Mouse (Mus musculus) kidney, adult 2 months (tissue): ENCODE results near the gene Npas3. TPM values are rescaled to one million over a fixed set of nuclear protein-coding genes. Genes with fewer than 3 reads are reported as not detected.

Source experiments
- DNase-seq: peaks from one replicate; pipeline ENCODE4 v3.0.0; 2021
- H3K27ac ChIP-seq: fragments of 200-500 bp; 2 replicates; pipeline ENCODE4 v1.5.1; 2012; ENCODE audit warnings: low read depth, low read length, control low read depth, inconsistent platforms; ENCODE audit not compliant: insufficient read depth
- H3K27me3 ChIP-seq: fragments of 200-500 bp; replicated peaks from 2 replicates; pipeline ENCODE4 v1.6.1; 2012; ENCODE audit warnings: mild to moderate bottlenecking, moderate library complexity, low read length, inconsistent platforms; ENCODE audit not compliant: control insufficient read depth, insufficient read depth
- H3K36me3 ChIP-seq: fragments of 200-500 bp; 2 replicates; pipeline ENCODE4 v1.6.1; 2012; ENCODE audit warnings: mild to moderate bottlenecking, moderate library complexity, low read length, inconsistent platforms; ENCODE audit not compliant: control insufficient read depth, insufficient read depth
- H3K4me1 ChIP-seq: fragments of 200-500 bp; 2 replicates; pipeline ENCODE4 v1.6.1; 2011; ENCODE audit warnings: low read length; ENCODE audit not compliant: control insufficient read depth, insufficient read depth
- H3K4me3 ChIP-seq: fragments of 200-500 bp; 2 replicates; pipeline ENCODE4 v1.5.1; 2011; ENCODE audit warnings: mild to moderate bottlenecking, low read depth, low read length, control low read depth; ENCODE audit not compliant: insufficient read depth
- CTCF ChIP-seq: fragments of 200-500 bp; conservative IDR thresholded peaks from 2 replicates; pipeline ENCODE4 v1.5.1; 2011; ENCODE audit warnings: low read depth, mild to moderate bottlenecking, control low read depth, low read length, moderate library complexity, mixed read lengths; ENCODE audit not compliant: insufficient read depth, insufficient read length
- POLR2A ChIP-seq: fragments of 200-500 bp; IDR thresholded peaks from one replicate; pipeline ENCODE4 v1.6.1; 2011; ENCODE audit warnings: low read depth, low read length, control low read depth
- WGBS: fragments of 180-500 bp; shearing (Covaris S2); methylation state at CpG from one replicate; pipeline ENCODE4 v1.1.7; 2018; 5-methylcytosine and 5-hydroxymethylcytosine counted together
- polyA plus RNA-seq: library from polyadenylated mRNA; depleted of rRNA; stranded (reverse); fragments of >200 nt; gene quantifications from 2 replicates; pipeline ENCODE4 v1.2.3, GENCODE M21; 2012

Npas3 gene
- polyA plus RNA-seq, 1 experiment = 0.11 TPM

- no peak overlapping the region for H3K27ac ChIP-seq
- H3K4me1 ChIP-seq = no peaks in the 10 kb centered on the region
- no peak for DNase-seq
- H3K4me3 ChIP-seq = no peak overlapping the region
- no peaks in the 10 kb centered on the region for H3K27me3 ChIP-seq
- TF ChIP-seq POLR2A = no peak
- TF ChIP-seq CTCF = no peak
- no peaks in the 10 kb centered on the region for H3K36me3 ChIP-seq
- WGBS = 80% methylated on average over 5 of the region's 5 CpGs
Observed at GRCm38 (mm10) chr12:53758356-53758755, 509.9 kb downstream of the Npas3 start.

- H3K27me3 ChIP-seq = no peaks in the 10 kb centered on the region
- no peak overlapping the region for H3K4me3 ChIP-seq
- DNase-seq = no peak
- no peaks in the 10 kb centered on the region for H3K36me3 ChIP-seq
- no peak for TF ChIP-seq CTCF
- no peak for TF ChIP-seq POLR2A
- H3K4me1 ChIP-seq = no peaks in the 10 kb centered on the region
- H3K27ac ChIP-seq = no peak overlapping the region
- WGBS = 45% methylated on average over 4 of the region's 4 CpGs
Observed at GRCm38 (mm10) chr12:53764143-53764542, 515.7 kb downstream of the Npas3 start.

- peak; percentile 53 for DNase-seq
- H3K27ac ChIP-seq = no peak overlapping the region
- 46% methylated on average over 11 of the region's 11 CpGs for WGBS
- no peaks in the 10 kb centered on the region for H3K4me1 ChIP-seq
- H3K4me3 ChIP-seq = no peak overlapping the region
- no peaks in the 10 kb centered on the region for H3K27me3 ChIP-seq
- no peak for TF ChIP-seq POLR2A
- H3K36me3 ChIP-seq = no peaks in the 10 kb centered on the region
Observed at GRCm38 (mm10) chr12:53768392-53768791, 519.9 kb downstream of the Npas3 start.

GRCm38 (mm10) chr12:53771394-53771936, 523.0 kb downstream of the Npas3 start:
- H3K4me3 ChIP-seq = no peak overlapping the region
- TF ChIP-seq CTCF = no peak
- TF ChIP-seq POLR2A = no peak
- H3K27me3 ChIP-seq = no peaks in the 10 kb centered on the region
- H3K4me1 ChIP-seq = no peaks in the 10 kb centered on the region
- H3K36me3 ChIP-seq = no peaks in the 10 kb centered on the region
- DNase-seq = no peak
- H3K27ac ChIP-seq = no peak overlapping the region
- WGBS = 59% methylated on average over 14 of the region's 14 CpGs

- H3K27ac ChIP-seq = no peak overlapping the region
- DNase-seq = no peak
- TF ChIP-seq POLR2A (no peak), CTCF (no peak)
- WGBS = 63% methylated on average over 11 of the region's 11 CpGs
- H3K4me1 ChIP-seq = no peaks in the 10 kb centered on the region
- H3K36me3 ChIP-seq = no peaks in the 10 kb centered on the region
- H3K4me3 ChIP-seq = no peak overlapping the region
- H3K27me3 ChIP-seq = no peaks in the 10 kb centered on the region
Observed at GRCm38 (mm10) chr12:53781850-53782552, 533.5 kb downstream of the Npas3 start.

GRCm38 (mm10) chr12:53789501-53789900, 541.0 kb downstream of the Npas3 start:
- DNase-seq = no peak
- WGBS = 93% methylated on average over 10 of the region's 10 CpGs
- Histone ChIP-seq H3K36me3 (no peaks in the 10 kb centered on the region), H3K4me3 (no peak overlapping the region), H3K4me1 (no peaks in the 10 kb centered on the region), H3K27ac (no peak overlapping the region), H3K27me3 (no peaks in the 10 kb centered on the region)
- TF ChIP-seq POLR2A = no peak
- TF ChIP-seq CTCF = no peak

GRCm38 (mm10) chr12:53794718-53795400, 546.4 kb downstream of the Npas3 start:
- Histone ChIP-seq H3K4me1 (no peaks in the 10 kb centered on the region), H3K4me3 (no peak overlapping the region), H3K27ac (no peak overlapping the region), H3K27me3 (no peaks in the 10 kb centered on the region), H3K36me3 (no peaks in the 10 kb centered on the region)
- WGBS = 87% methylated on average over 6 of the region's 6 CpGs
- TF ChIP-seq POLR2A (no peak), CTCF (no peak)
- DNase-seq = no peak
